Comparison of ENCODE assay signal across 8 mouse cellular contexts in the genomic region with DNA sequence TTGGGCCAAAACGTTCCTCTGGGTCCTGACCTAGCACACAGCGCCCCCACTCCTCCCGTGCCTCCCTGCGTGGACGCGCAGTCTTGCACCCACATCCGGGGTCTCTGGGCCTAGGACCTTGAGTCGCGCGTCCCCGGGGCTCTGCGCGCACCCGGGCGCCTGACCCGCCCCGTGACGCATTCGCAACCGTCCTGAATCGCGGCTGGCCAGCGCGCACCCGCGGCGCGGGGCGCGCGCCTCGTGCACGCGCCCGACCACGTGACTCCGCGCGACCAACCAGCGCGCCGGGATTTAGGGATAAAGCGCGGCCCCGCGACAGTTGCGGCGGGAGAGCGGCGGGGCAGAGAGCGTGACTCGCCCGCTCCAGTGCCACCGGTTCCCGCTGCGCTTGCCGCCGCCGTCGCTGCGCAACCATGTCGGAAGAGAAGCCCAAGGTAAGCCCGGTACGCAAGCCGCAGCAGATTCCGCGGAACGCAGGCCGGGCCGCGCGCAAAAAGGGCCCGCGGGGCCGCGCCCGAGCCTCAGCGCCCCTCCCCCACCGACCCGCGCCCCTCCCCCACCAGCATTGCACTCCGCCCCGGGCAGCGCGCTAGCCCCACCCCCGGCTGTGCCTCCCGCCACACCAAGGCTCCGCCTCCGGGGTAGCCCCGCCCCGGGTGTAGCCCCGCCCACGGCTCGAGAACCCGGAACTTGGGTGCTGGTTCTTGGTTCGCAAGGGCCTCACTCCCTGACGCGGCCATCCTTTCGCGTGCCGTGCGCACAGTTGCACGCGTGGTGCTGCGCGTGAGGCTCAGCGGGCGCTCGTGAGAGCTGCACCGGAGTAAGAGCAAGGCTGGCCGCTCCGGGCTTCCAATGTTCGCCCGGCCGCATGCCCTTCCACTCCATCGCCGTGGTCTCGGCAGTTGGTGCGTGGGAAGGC. TPM values are rescaled to one million over a fixed set of nuclear protein-coding genes. Genes with fewer than 3 reads are reported as not detected.
A peak's percentile ranks its signal among the peaks of the same experiment; 100 is the strongest.
DNase-seq lines count a peak whose midpoint lies in the region; ATAC-seq lines count a peak whose summit lies in the region.

A gene (plus strand): TSS at position 190 of the 919 bp plus-strand sequence.
A gene (plus strand): TSS at position 290 of the 919 bp plus-strand sequence.

- peak; percentile 92 for ATAC-seq in erythroblast, adult 5-6 weeks (replicated peaks; ENCODE audit: low FRiP score, poor library complexity, severe bottlenecking)
- peak; percentile 90 for ATAC-seq in heart, embryonic 11.5 days (replicated peaks; ENCODE audit: insufficient number of reproducible peaks, low FRiP score, low TSS enrichment)
- peak; percentile 88 for ATAC-seq in kidney, embryonic 16.5 days (ENCODE audit: low FRiP score, low TSS enrichment)

- peak within 1 kb of the TSS; percentile 69 for H3K4me3 ChIP-seq in heart, embryonic 11.5 days (ENCODE audit: low read depth, low read length)
- H3K4me3 ChIP-seq in kidney, embryonic 16.5 days (ENCODE audit: low read length) = peak within 1 kb of the TSS; percentile 64

- peak within 1 kb of the TSS; percentile 94 for H3K4me2 ChIP-seq in heart, embryonic 11.5 days
- peak within 1 kb of the TSS; percentile 82 for H3K4me2 ChIP-seq in kidney, embryonic 16.5 days (replicated peaks; ENCODE audit: low read depth, low read length)

- H3K36me3 ChIP-seq in heart, embryonic 11.5 days (ENCODE audit: control insufficient read depth, insufficient read depth, low read length) = peaks cover 17% of the 10 kb centered on the region
- peaks cover 23% of the 10 kb centered on the region for H3K36me3 ChIP-seq in kidney, embryonic 16.5 days (ENCODE audit: insufficient read depth, low read length)

- H3K9me3 ChIP-seq in heart, embryonic 11.5 days (replicated peaks; ENCODE audit: control insufficient read depth, low read length) = 0 out of 2 replicates have a peak, but pooled peaks cover 3% of the 10 kb centered on the region
- no peaks in the 10 kb centered on the region for H3K9me3 ChIP-seq in kidney, embryonic 16.5 days (ENCODE audit: low read length)

- H3K27me3 ChIP-seq in heart, embryonic 11.5 days (ENCODE audit: control insufficient read depth, insufficient read depth, low read length) = no peaks in the 10 kb centered on the region
- no peaks in the 10 kb centered on the region for H3K27me3 ChIP-seq in kidney, embryonic 16.5 days (ENCODE audit: insufficient read depth, low read length)

- H3K4me1 ChIP-seq in heart, embryonic 11.5 days (ENCODE audit: control insufficient read depth, insufficient read depth, low read length) = peaks cover 14% of the 10 kb centered on the region; the same call in 1 of the 2 replicates
- peaks cover 14% of the 10 kb centered on the region for H3K4me1 ChIP-seq in kidney, embryonic 16.5 days (ENCODE audit: insufficient read depth, low read length)

- peak within 1 kb of the TSS; percentile 99 for H3K27ac ChIP-seq in heart, embryonic 11.5 days (ENCODE audit: low read depth, low read length)
- H3K27ac ChIP-seq in kidney, embryonic 16.5 days (ENCODE audit: low read length) = peak within 1 kb of the TSS; percentile 98

- H3K9ac ChIP-seq in heart, embryonic 11.5 days (ENCODE audit: low read depth, low read length) = peak within 1 kb of the TSS; percentile 91
- H3K9ac ChIP-seq in kidney, embryonic 16.5 days (replicated peaks; ENCODE audit: low read length) = peak within 1 kb of the TSS; percentile 85

- peak; percentile 100 for DNase-seq in B cell, adult 2 months
- DNase-seq in brain, adult 2 months (ENCODE audit: low read depth, low spot score) = peak; percentile 96
- DNase-seq in liver = peak; percentile 99
- peak; percentile 98 to 100 for DNase-seq in monocyte, adult 2 months (ENCODE audit: low read depth in 1 of 2, low spot score in 2 of 2)
- DNase-seq in spleen, postnatal 14 days (ENCODE audit: low spot score in 2 of 2) = peak; percentile 99 to 100

- 1% methylated on average over 89 of the region's 119 CpGs for WGBS in heart, embryonic 11.5 days (ENCODE audit: insufficient replicate concordance)
- under 1% methylated on average over 103 of the region's 119 CpGs for WGBS in kidney, embryonic 16.5 days

RNA-seq across cellular contexts. Expression of the first gene that starts in this region (rescaled TPM):
- 6.3 and 20.2 TPM in 2 replicates for total RNA-seq in erythroblast, adult 5-6 weeks (2015; ENCODE audit: low replicate concordance)
- total RNA-seq in erythroblast, adult 5-6 weeks (2017; ENCODE audit: low replicate concordance) = 30.7 and 32.1 TPM in 2 replicates
- 165 and 212 TPM in 2 replicates for polyA plus RNA-seq in heart, embryonic 11.5 days (2014; fragmentation: Nextera tagmentation; extraction: Ambion mirVana)
- polyA plus RNA-seq in kidney, embryonic 16.5 days (2015; fragmentation: Nextera tagmentation; extraction: Ambion mirVana) = 365 and 369 TPM in 2 replicates

RNA-seq across cellular contexts. Expression of the second gene that starts in this region (rescaled TPM):
- total RNA-seq in erythroblast, adult 5-6 weeks (2015; ENCODE audit: low replicate concordance) = not detected in 2 replicates
- total RNA-seq in erythroblast, adult 5-6 weeks (2017; ENCODE audit: low replicate concordance) = not detected in 2 replicates
- polyA plus RNA-seq in heart, embryonic 11.5 days (2014; fragmentation: Nextera tagmentation; extraction: Ambion mirVana) = not detected in 2 replicates
- polyA plus RNA-seq in kidney, embryonic 16.5 days (2015; fragmentation: Nextera tagmentation; extraction: Ambion mirVana) = 2.2 TPM in 1 of 2 replicates, not detected in the other

Comparison
In these comparisons a context has a peak if more than half of its experiments do, and no peak if none do; other contexts are left out.
1. Peak in every context shown above with its lines: DNase-seq, ATAC-seq, H3K4me3 ChIP-seq and H3K27ac ChIP-seq.